Mouse (Mus musculus) E14TG2a.4 (cell line): ENCODE measurements around the gene Gjb3.

ENCODE experiments used
- CTCF ChIP-seq: conservative IDR thresholded peaks from 2 replicates; pipeline ENCODE4 v1.5.1; 2014; ENCODE audit warnings: low read length
- NANOG ChIP-seq: IDR thresholded peaks from 2 replicates; pipeline ENCODE4 v1.6.1; 2014; ENCODE audit warnings: borderline replicate concordance, low read length, mixed read lengths
- POU5F1 ChIP-seq: IDR thresholded peaks from 2 replicates; pipeline ENCODE4 v1.6.1; 2014; ENCODE audit warnings: low read length, borderline replicate concordance

DNA sequence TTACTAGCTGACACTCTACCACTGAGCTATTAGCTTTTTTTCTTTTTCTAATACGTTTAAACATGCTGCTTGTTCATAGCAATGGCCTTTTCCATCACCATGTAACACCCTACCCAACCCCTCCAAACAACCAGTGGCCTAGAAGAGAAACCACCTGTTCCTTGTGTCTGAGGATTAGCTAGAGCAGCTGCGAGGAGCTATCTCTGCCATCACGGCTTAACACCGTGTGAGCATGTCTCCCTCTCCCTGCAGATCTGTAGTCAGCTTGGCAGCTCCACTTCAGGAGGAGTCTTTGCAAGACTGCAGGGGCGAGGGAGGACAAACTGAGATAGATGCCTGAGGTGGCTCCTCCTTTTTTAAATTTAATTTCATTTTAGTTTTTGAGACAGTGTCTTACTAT is 30.1 kb downstream of the Gjb3 start:
- TF ChIP-seq CTCF: no peak
- no peak for TF ChIP-seq NANOG
- no peak for TF ChIP-seq POU5F1
